Mouse (Mus musculus) liver, embryonic 14 days (tissue): ENCODE data around the gene Rhag. TPM values are rescaled to one million over a fixed set of nuclear protein-coding genes. Genes with fewer than 3 reads are reported as not detected.

Experiments
- polyA plus RNA-seq: library from polyadenylated mRNA; depleted of rRNA; stranded (reverse); fragments of >200 nt; gene quantifications from 2 replicates; pipeline ENCODE4 v1.2.3, GENCODE M21; 2012; rRNA removed

Rhag gene
- 134 and 170 TPM in 2 replicates for polyA plus RNA-seq

DNA sequence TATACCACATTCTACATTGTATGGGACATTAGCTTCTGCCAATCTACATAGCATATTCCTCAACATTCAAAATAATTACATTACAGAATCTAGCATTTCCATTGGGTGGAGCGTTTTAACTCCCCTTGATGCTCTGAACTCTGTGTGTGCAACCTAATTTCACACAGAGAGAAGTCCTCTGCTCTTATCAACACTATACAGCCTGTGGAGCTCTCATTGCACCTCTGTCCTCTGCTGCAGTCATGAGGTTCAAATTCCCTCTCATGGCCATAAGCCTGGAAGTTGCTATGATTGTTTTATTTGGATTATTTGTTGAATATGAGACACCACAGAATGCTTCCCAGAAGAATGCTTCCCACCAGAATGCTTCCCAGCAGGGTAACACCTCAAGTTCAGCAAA lies at the start of gene Rhag:
Gene Rhag (plus strand): TSS at position 193 of the 400 bp plus-strand sequence.

DNA sequence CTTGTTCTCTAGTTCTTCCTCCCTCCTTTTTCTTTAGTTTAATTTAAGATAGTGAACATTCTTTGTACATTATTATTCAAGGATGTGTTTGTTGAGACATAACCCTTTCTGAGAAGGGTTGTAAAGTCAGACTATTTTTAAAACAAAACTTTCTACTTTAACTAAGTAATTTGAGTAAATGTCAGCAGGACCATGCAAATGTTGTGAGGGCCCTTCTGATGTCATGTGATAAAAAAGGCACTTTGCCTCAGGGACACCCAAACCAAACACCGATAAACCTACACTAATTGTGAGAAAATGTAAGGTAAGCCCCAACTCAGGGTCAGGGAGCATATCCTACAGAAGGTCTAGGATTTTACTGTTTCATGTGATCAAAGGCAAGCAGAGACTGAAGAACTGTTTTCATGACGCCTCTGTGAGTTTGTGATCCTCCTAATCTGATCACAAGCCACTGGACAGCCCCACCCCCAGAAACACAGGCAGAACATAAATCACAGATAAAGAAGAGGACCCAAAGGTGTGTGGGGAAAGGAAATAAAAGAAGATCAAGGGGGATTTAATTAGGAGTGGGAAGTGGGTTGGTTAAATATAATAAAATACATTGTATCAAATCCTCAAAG lies 3.9 kb upstream of the Rhag start, which contains the start of gene Crisp2:
Gene Crisp2 (minus strand): TSS at position 51 of the 620 bp plus-strand sequence.

DNA sequence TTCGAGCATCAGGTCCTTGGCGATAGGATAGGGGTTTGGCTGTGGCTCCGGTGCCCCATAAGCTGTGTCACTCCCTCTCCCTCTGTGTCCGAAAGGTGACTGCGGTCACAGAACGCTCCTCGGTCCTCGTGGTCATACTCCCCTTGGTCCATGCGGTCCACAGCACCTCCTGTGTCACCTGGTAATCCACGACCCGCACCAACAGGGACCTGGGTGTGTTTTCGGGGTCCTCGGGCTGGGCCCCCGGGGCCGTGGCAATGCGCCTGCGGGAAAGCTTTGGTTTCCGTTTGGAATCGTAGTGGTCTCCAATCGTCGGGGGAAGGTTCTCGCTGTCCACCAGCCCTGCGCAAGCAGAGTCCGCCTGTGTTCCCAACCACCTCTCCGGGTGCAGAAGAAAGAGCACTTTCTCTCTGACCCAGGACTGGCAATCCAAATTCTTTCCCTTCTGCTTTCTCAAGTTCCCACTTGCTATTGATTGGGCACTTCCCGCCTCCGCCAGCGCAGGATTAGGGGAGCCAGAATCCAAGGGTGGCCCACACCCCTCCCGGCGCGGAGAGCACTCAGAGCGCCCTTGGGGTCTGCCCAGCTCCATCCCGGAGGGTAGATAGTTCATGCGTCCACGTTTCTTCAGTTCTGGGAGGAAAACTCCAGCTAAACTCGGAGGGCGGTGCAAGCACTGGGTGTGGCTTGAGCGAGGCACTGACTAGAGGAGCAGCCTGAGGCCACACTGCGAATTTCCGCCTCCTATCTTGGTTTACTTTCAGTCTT lies 69.2 kb downstream of the Rhag start, which contains the start of gene 9130008F23Rik:
Gene 9130008F23Rik (minus strand): TSS at position 636 of the 768 bp plus-strand sequence.

Other genes with a start within 250 kb of the Rhag start
- gene Esp6, start 249.6 kb upstream of the Rhag start, polyA plus RNA-seq, result not detected in 2 replicates
- gene Esp4, start 212.5 kb upstream of the Rhag start, polyA plus RNA-seq, result not detected in 2 replicates
- not detected in 2 replicates for gene Esp3, start 179.1 kb upstream of the Rhag start, polyA plus RNA-seq
- not detected in 2 replicates for gene Esp1, start 84.0 kb upstream of the Rhag start, polyA plus RNA-seq
- gene Crisp2, start 4.1 kb upstream of the Rhag start, polyA plus RNA-seq, result 0.15 and 0.20 TPM in 2 replicates
- 0.47 and 0.52 TPM in 2 replicates for gene 9130008F23Rik, start 69.4 kb downstream of the Rhag start, polyA plus RNA-seq
- 0.03 TPM in 1 of 2 replicates, not detected in the other for gene Glyatl3, start 103.2 kb downstream of the Rhag start, polyA plus RNA-seq
- gene Mut, start 123.6 kb downstream of the Rhag start, polyA plus RNA-seq, result 13.8 and 15.5 TPM in 2 replicates
- 18.2 and 19.0 TPM in 2 replicates for gene Cenpq, start 123.9 kb downstream of the Rhag start, polyA plus RNA-seq